Mouse (Mus musculus) kidney, embryonic 16.5 days (tissue): ENCODE data around the gene Tbc1d22b. TPM values are rescaled to one million over a fixed set of nuclear protein-coding genes. Genes with fewer than 3 reads are reported as not detected.
A peak's percentile ranks its signal among the peaks of the same experiment; 100 is the strongest.
"Not testable (repeated sequence)": the region's sequence is repeated elsewhere in the genome, so short reads cannot be mapped to it uniquely, and the experiment has no call there.

ENCODE experiments used
- ATAC-seq: fragments of 200-750 bp; cut with Nextera tagmentation; 2 replicates; pipeline ENCODE4 v1.8.0; 2017; ENCODE audit warnings: moderate TSS enrichment; ENCODE audit not compliant: low FRiP score, low TSS enrichment
- H3K27ac ChIP-seq: fragments of 300-500 bp; sonication (generic); 2 replicates; pipeline ENCODE4 v1.5.1; 2014; ENCODE audit warnings: low read length
- H3K27me3 ChIP-seq: fragments of 300-500 bp; sonication (generic); 2 replicates; pipeline ENCODE4 v1.6.1; 2014; ENCODE audit warnings: low read length, control low read depth, mixed read lengths; ENCODE audit not compliant: insufficient read depth
- H3K36me3 ChIP-seq: fragments of 300-500 bp; sonication (generic); 2 replicates; pipeline ENCODE4 v1.6.1; 2014; ENCODE audit warnings: low read length, control low read depth, mixed read lengths; ENCODE audit not compliant: insufficient read depth
- H3K4me1 ChIP-seq: fragments of 300-500 bp; sonication (generic); 2 replicates; pipeline ENCODE4 v1.6.1; 2014; ENCODE audit warnings: low read length, control low read depth, mixed read lengths; ENCODE audit not compliant: insufficient read depth
- H3K4me2 ChIP-seq: fragments of 300-500 bp; sonication (generic); replicated peaks from 2 replicates; pipeline ENCODE4 v1.6.1; 2014; ENCODE audit warnings: low read depth, low read length
- H3K4me3 ChIP-seq: fragments of 300-500 bp; sonication (generic); 2 replicates; pipeline ENCODE4 v1.5.1; 2014; ENCODE audit warnings: mild to moderate bottlenecking, low read length
- H3K9ac ChIP-seq: fragments of 300-500 bp; sonication (generic); replicated peaks from 2 replicates; pipeline ENCODE4 v1.6.1; 2014; ENCODE audit warnings: low read length
- H3K9me3 ChIP-seq: fragments of 300-500 bp; sonication (generic); 2 replicates; pipeline ENCODE4 v1.6.1; 2016; ENCODE audit warnings: low read length, control low read depth
- WGBS: fragments of 180-500 bp; shearing (Covaris S2); extraction: QIAGEN DNeasy Blood & Tissue Kit; methylation state at CpG from one replicate; pipeline ENCODE4 v1.1.7; 2014; 5-methylcytosine and 5-hydroxymethylcytosine counted together
- polyA plus RNA-seq: library from polyadenylated mRNA; unstranded; fragments of >200 nt; fragmentation: Nextera tagmentation; extraction: Ambion mirVana; gene quantifications from 2 replicates; pipeline ENCODE4 v1.2.1, GENCODE M21; 2015

Gene Tbc1d22b
- polyA plus RNA-seq, 1 experiment from 2014 or later, result 16.7 TPM

GRCm38 (mm10) chr17:29513044-29513730 lies 36.4 kb upstream of the Tbc1d22b start:
- 23% methylated on average over 13 of the region's 13 CpGs for WGBS
- Histone ChIP-seq H3K27ac (no peak overlapping the region), H3K9me3 (no peaks in the 10 kb centered on the region), H3K4me3 (no peak overlapping the region), H3K27me3 (no peaks in the 10 kb centered on the region), H3K4me1 (peaks cover 3% of the 10 kb centered on the region; the same call in 1 of the 2 replicates), H3K4me2 (no peak overlapping the region), H3K36me3 (no peaks in the 10 kb centered on the region), H3K9ac (peak overlapping the region; percentile 50; the same call in 1 of the 2 replicates)
- peak; percentile 82 for ATAC-seq

GRCm38 (mm10) chr17:29514435-29514834 lies 35.1 kb upstream of the Tbc1d22b start:
- H3K4me2 ChIP-seq, result no peak overlapping the region
- WGBS, result 2% methylated on average over 11 of the region's 11 CpGs
- H3K4me1 ChIP-seq, result peaks cover 3% of the 10 kb centered on the region; the same call in 1 of the 2 replicates
- no peak overlapping the region for H3K4me3 ChIP-seq
- no peaks in the 10 kb centered on the region for H3K27me3 ChIP-seq
- no peak overlapping the region for H3K9ac ChIP-seq
- 0 out of 2 replicates have a peak, but pooled peaks have one; percentile 40 for ATAC-seq
- H3K27ac ChIP-seq, result no peak overlapping the region
- no peaks in the 10 kb centered on the region for H3K9me3 ChIP-seq
- no peaks in the 10 kb centered on the region for H3K36me3 ChIP-seq

GRCm38 (mm10) chr17:29518665-29519064 lies 30.9 kb upstream of the Tbc1d22b start:
- not testable (repeated sequence) for H3K4me3 ChIP-seq, H3K36me3 ChIP-seq, H3K27me3 ChIP-seq, H3K9ac ChIP-seq, H3K9me3 ChIP-seq, ATAC-seq, H3K27ac ChIP-seq, H3K4me2 ChIP-seq, H3K4me1 ChIP-seq
- 89% methylated on average over 5 of the region's 5 CpGs for WGBS

- Histone ChIP-seq H3K36me3 (no peaks in the 10 kb centered on the region), H3K27me3 (no peaks in the 10 kb centered on the region), H3K4me1 (no peaks in the 10 kb centered on the region), H3K9me3 (no peaks in the 10 kb centered on the region), H3K9ac (no peak overlapping the region), H3K4me3 (no peak overlapping the region), H3K4me2 (no peak overlapping the region), H3K27ac (no peak overlapping the region)
- WGBS, result 74% methylated on average over 8 of the region's 8 CpGs
- no peak for ATAC-seq
Measured at GRCm38 (mm10) chr17:29519731-29520130, 29.9 kb upstream of the Tbc1d22b start.

GRCm38 (mm10) chr17:29525613-29526012 lies 24.0 kb upstream of the Tbc1d22b start:
- peaks cover 8% of the 10 kb centered on the region for H3K9me3 ChIP-seq
- no peaks in the 10 kb centered on the region for H3K36me3 ChIP-seq
- H3K4me1 ChIP-seq, result no peaks in the 10 kb centered on the region
- no peak overlapping the region for H3K9ac ChIP-seq
- 79% methylated on average over 2 of the region's 2 CpGs for WGBS
- H3K4me2 ChIP-seq, result no peak overlapping the region
- ATAC-seq, result no peak
- no peak overlapping the region for H3K27ac ChIP-seq
- no peaks in the 10 kb centered on the region for H3K27me3 ChIP-seq
- no peak overlapping the region for H3K4me3 ChIP-seq

- H3K4me1 ChIP-seq, result peaks cover 6% of the 10 kb centered on the region; the same call in 1 of the 2 replicates
- no peak for ATAC-seq
- peaks cover 8% of the 10 kb centered on the region for H3K9me3 ChIP-seq
- no peaks in the 10 kb centered on the region for H3K27me3 ChIP-seq
- no peak overlapping the region for H3K9ac ChIP-seq
- H3K36me3 ChIP-seq, result no peaks in the 10 kb centered on the region
- no peak overlapping the region for H3K27ac ChIP-seq
- H3K4me3 ChIP-seq, result no peak overlapping the region
- WGBS, result 78% methylated on average over 8 of the region's 8 CpGs
- H3K4me2 ChIP-seq, result no peak overlapping the region
Measured at GRCm38 (mm10) chr17:29528568-29529187, 20.9 kb upstream of the Tbc1d22b start.

GRCm38 (mm10) chr17:29530508-29530907 lies 19.1 kb upstream of the Tbc1d22b start:
- 81% methylated on average over 6 of the region's 6 CpGs for WGBS
- H3K4me2 ChIP-seq, result no peak overlapping the region
- H3K4me1 ChIP-seq, result peaks cover 6% of the 10 kb centered on the region; the same call in 1 of the 2 replicates
- no peak overlapping the region for H3K4me3 ChIP-seq
- peaks cover 5% of the 10 kb centered on the region for H3K9me3 ChIP-seq
- H3K36me3 ChIP-seq, result no peaks in the 10 kb centered on the region
- no peaks in the 10 kb centered on the region for H3K27me3 ChIP-seq
- ATAC-seq, result no peak
- H3K27ac ChIP-seq, result no peak overlapping the region
- H3K9ac ChIP-seq, result no peak overlapping the region

GRCm38 (mm10) chr17:29531278-29531677 lies 18.3 kb upstream of the Tbc1d22b start:
- ATAC-seq, result no peak

GRCm38 (mm10) chr17:29531757-29532384 lies 17.7 kb upstream of the Tbc1d22b start:
- 0 out of 2 replicates have a peak, but pooled peaks have one; percentile 27 for ATAC-seq
- H3K27ac ChIP-seq, result no peak overlapping the region
- H3K4me1 ChIP-seq, result peaks cover 6% of the 10 kb centered on the region; the same call in 1 of the 2 replicates
- no peaks in the 10 kb centered on the region for H3K36me3 ChIP-seq
- H3K27me3 ChIP-seq, result no peaks in the 10 kb centered on the region
- H3K4me2 ChIP-seq, result no peak overlapping the region
- H3K9me3 ChIP-seq, result no peaks in the 10 kb centered on the region
- no peak overlapping the region for H3K4me3 ChIP-seq
- H3K9ac ChIP-seq, result no peak overlapping the region
- 48% methylated on average over 10 of the region's 10 CpGs for WGBS

More at GRCm38 (mm10) chr17:29531278-29531677, 18.3 kb upstream of the Tbc1d22b start:
- Histone ChIP-seq H3K4me2 (no peak overlapping the region), H3K27ac (no peak overlapping the region), H3K4me3 (no peak overlapping the region), H3K9ac (no peak overlapping the region), H3K4me1 (peaks cover 6% of the 10 kb centered on the region; the same call in 1 of the 2 replicates), H3K27me3 (no peaks in the 10 kb centered on the region), H3K36me3 (no peaks in the 10 kb centered on the region), H3K9me3 (no peaks in the 10 kb centered on the region)
- WGBS, result 77% methylated on average over 9 of the region's 9 CpGs
